Mouse (Mus musculus) cerebellum, adult (tissue): ENCODE measurements around the gene Cwc27.

Experiments used
- ATAC-seq: cut with Nextera tagmentation; 2 replicates; pipeline ENCODE4 v1.9.2; 2017; ENCODE audit warnings: mild to moderate bottlenecking, moderate library complexity, mixed read lengths; ENCODE audit not compliant: insufficient number of reproducible peaks, low FRiP score, low TSS enrichment

Gene Cwc27

DNA sequence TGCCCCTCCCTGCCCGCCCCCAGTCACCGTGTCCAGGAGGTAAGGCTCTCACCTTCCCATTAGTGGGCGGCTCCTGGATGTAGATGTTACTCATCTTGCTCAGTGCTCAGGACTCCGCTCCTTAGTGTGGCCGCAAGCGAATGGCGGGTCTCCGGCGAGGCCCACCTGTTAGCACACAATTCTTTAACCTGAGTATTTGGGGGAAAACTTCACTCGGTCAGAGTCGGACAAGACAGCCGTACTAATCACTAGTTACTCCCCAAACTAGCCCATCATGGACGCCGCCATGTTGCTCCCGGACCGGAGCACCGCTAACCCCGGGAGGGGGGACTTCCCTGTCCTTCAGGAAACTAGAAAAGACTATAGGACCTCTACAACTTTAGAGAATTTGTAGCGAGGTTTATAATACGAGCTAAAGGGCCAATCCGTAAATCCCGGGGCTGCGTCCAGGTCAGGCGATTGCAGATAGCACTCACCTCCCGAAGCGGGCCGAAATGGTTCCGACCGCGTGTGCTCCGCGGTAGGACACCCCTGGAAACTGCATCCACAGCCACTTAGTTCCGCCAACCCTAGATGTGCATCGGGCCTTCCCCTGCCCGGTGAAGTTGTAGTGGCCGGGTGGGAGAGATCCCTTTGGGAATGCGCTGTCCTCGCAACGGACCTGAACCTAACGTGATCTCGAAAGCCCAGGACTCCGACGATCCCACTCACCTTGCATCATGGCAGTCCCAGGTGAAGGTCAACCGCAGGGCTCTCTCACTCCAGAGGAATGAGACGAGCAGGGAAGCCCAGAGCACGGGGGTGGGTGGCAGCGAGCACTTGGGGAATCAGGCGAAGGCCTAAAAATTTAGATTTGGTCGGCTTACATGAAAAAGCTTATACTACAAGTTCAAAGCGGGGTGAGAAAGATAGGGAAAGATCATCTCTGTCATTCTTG, at the start of gene Cwc27:
Cwc27 (minus strand) TSS at position 508 of the 937 bp plus-strand sequence.
- peak; percentile 93 for ATAC-seq

DNA sequence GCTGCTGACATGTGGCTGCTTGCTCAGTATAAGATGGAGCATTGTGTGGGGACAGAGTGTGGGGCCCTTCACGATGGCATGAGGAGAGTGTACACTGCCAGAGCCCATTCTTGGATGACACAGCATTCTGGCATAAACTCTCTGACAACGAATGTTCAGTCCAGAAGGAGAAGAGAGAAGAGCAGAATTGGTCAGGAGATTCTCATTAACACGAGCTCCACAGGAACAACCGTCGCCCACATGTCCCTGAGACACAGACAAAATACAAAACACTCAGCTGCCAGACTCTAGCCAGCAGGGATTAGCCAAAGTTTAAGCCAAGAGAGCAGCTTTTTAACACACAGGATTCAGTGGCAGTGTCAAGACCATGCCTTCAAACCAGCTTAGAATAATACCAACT, 49.8 kb upstream of the Cwc27 start:
- ATAC-seq = no peak

DNA sequence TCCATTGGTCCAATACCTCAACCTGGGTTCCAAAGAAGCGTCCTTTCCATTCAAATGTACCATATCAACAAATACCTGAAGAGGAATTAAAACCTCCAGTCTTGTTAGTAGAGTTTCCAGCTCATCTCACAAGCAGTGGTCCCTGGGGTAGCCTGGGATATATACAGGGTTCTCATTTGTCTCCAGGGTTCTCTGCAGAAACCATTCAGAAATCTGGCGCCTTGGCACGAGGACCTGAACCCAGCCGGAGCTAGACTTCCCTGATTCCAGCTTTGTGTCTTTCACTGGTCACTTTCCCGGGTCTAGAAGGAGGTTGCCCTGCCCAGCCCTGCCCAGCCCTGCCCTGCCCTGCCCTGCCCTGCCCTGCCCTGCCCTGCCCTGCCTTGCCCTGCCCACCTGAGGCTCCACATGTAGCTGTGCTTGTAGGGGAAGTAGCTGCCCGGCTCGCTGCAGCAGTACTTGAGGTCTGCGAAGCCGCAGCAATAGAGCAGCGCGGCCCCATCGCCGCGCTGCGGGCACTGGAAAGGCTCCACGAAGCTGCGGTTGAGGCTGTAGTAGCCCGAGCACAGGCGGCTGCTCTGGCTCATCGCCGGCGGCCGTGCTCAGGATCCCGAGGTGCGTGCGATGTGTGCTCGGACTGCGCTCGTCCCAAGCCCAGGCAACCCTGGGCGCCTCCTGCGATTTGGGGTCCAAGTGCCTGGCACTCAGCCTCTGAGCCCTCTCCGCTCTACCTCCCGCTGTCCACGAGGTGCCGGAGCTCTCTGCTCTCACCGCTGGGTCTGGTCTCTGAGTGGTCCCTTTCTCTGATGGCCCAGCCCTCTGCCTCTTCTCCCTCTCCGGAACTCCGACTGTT, 46.4 kb upstream of the Cwc27 start, which contains the start of gene Shisal2b:
Shisal2b (minus strand) TSS at position 767 of the 853 bp plus-strand sequence.
- ATAC-seq = peak; percentile 79

DNA sequence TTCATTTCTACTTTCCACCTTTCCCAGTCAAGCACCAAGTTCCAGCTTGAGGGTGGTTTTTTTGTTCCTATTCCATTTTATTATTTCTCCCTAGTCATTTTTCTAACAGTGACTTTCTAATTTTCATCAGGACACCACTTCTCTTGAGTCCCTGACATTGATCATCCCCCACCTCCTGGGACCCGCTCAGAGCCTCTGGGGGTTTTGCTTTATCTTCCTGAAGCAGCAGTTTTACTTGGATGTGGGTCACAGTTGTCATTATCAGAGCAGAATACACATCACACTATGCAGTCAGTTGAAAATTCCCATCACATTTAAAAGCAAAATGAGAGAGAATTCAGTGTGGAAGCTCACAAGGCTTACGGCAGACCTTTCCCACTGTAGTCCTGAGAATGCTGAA, 36.7 kb upstream of the Cwc27 start:
- no peak for ATAC-seq

DNA sequence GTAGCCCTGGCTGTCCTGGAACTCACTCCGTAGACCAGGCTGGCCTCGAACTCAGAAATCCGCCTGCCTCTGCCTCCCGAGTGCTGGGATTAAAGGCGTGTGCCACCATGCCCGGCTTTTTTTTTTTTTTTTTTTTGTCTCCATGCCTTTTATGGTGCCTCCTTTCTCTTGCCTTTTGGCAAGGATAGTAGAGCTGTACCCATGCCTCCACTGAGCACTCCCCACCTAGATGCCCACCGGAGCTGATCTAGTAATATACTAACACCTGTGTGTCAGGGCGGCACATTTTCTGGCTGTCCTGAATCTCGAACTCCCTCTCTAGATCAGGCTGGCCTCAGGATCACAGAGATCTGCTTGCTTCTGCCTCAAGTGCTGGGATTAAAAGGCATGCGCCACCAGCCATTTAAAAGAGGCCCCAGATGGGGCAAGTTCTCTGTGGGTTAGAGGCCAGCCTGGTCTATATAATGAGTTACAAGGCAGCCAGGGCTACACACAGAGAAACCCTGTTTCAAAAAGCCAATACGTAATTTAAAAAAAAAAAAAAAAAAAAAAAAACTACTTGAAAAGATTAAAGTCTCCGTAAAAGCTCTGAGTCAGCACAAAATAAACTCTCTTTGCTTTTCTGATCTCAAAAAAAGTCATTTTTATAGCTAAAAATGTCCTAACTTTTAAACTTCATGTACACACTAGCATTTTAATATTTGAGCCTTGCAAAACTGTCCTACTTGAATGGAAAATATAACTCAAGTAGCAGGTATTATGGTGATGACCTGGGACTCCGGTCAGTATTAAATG, 26.6 kb upstream of the Cwc27 start:
- no peak for ATAC-seq

DNA sequence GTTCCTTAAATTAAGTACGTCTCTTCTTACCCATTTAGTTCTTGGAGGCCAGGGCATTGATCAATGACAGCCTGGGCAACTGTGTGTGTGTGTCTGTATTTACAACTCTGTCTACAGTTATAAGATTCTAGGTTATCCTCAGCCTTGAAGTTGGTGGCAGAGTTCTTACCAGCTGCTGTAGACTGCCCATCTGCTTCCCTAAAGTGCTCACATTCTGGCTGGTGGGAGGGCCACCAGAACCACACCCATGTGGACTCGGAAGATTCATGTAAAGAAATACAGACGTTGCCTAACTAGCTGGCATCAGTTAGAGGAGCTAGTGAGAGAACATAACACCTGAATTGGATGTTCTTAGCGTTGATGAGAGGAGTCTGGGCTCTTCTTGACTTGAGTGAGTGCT, 25.0 kb upstream of the Cwc27 start:
- no peak for ATAC-seq

DNA sequence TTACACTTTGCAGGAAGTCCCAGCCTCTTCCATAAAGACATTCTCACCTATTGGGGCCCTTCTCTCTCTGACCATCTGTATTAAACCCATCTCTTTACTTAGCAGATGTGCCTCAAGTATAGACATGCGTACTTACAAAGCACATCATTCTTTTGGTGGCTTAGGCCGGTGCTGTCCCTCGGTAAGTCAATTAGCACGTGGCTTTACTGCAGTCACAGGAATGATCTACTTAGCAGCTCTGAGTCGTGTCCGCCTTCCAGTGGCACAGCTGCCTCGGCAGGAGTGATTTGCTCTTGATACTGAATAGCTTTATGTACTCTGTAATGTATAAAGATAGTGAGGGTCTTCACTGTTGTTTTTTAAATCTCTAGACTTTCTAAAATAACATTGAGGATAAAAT, 20.7 kb upstream of the Cwc27 start:
- no peak for ATAC-seq

DNA sequence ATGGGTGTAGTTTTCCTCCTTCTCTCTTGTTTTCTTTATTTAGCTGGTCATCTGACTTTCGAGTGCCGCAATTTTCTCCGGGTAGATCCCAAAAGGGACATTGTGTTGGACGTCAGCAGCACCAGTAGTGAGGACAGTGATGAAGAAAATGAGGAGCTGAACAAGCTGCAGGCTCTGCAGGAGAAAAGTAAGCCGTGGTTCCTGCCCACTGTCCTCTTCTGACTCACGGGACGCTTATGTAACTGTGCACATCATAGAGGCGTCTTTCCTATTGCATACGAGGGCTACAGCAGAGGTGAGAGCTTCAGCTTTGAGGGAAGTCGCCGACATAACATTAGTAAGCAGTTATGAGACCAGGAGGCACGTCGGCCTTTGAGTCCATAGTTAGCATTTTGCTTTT, 15.9 kb upstream of the Cwc27 start:
- no peak for ATAC-seq

DNA sequence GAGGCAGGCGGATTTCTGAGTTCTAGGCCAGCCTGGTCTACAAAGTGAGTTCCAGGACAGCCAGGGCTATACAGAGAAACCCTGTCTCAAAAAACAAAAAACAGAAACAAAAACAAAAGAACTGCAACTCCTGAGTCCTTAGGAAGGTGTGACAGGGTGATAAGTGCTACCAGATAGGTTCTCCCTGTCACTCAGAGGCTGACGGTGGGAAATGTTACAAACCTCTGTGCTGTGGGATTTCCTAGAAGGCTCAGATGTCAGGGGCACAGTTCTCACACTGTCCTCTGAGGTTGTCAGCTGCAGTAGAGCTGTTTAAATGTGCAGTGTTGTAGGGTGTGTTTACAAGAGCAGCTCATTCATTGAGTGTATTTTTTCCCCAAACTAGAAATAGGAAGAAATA, 8.5 kb upstream of the Cwc27 start:
- ATAC-seq = no peak

DNA sequence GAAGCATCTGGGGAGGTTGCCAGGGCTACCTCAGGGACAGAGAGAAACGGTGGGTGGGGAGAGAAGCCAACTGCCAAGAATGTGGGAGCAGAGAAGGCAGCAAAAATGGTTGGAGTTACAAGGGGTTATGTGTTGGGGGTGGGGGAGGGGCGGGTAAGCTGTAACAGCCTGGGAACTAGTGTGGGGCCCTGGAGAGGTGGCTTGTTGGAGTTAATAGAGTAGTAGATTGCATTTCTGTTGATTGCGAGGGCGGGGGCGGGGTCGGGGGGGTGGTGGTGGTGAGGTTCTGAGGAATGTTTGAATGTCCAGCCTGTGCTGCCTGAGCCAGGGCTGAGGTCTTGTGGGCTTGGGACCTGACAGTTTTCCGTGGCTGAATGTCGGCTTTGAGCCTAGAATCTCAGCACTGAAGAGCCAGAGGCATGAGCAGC, 5.5 kb upstream of the Cwc27 start:
- no peak for ATAC-seq

DNA sequence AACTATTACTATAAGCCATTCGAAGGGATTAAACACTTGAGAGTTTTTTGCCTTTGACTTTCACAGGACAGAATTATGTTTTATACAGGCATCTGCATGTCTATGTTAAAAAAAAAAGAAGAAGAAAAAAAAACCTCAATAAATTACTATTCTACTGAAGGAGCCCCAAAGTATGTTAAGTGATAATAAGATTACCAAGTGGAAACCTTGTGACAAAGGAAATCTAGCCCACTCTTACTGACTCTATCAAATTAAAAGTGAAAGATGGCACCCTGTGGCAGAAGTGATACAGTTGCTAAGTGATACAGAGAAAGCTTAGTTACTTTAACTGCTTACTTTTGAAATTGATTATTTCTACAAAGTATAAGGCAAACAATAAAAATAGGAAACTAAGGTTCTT, 5.0 kb upstream of the Cwc27 start:
- no peak for ATAC-seq

DNA sequence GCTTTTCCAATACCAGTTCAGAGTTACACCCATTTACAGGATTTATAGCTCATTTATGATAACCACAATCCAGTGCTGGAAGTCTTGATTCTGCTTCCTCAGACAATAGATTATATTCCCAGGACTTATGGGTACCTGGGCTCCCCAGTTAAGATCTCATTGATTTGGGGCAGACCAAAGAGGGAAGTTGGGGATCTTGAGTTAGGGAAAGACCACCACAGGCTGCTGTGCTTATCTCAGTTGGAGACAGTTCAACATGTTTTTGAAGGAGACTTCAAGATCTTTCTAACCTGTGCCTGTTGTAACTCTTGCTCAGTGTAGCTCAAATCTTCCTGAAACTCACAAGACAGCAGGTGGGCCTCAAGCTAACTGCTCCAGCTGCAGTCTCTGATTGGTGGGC, 4.2 kb upstream of the Cwc27 start:
- no peak for ATAC-seq

DNA sequence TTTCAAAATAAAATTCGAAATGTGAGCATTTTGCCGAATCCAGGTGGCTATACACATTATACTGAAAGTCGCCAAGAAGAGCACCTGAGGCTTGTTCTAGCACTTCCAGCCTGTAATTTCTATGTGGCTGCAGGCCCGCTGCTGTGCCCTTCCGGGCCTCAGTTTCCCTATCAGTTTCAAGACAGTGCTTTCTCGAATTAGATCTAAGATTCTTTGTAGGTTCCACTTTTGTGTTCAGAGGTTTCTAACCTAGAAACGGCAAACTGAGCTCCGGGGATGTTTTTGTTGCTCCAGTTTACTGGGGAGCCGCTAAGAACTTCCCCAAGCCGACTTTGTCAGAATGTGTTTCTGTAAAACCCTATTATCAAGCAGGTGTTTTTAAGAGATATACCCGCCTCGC, 754 bp upstream of the Cwc27 start:
- no peak for ATAC-seq

DNA sequence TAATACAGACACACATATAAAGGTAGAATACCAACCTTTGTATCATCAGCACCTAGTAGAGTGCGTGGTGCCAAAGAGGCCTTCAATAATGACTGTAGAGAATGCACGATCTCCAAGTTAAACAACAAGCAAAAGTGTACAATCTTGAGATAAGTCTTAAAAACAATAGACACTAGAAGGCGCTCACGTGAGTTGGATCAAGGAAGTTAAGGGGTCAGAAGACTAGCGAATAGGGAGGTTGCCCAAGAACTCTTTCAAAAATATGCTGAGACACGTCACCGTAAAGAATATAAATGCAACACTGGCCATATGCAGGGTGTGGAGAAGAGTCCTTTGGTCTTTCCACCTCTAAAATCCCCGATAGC, 690 bp downstream of the Cwc27 start:
- ATAC-seq = no peak

DNA sequence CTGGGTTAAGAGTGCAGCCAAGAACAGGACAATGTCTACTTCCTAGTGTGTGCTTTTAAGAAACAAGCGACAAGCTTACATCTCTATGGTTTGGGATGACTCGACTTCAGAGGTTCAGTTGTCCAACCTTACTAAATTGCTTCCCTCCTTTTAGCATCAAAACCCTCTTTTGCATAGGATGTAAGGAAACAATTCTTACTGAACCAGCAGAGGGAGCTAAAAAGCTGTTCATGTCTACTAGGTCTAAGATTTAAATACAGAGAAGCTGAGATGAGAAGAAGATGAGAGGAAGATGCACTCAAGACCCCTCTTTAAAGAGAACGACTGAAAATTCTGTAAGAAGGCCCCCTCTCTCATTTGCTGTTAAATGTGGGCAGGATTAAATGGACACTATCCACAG, 11.3 kb downstream of the Cwc27 start:
- no peak for ATAC-seq

DNA sequence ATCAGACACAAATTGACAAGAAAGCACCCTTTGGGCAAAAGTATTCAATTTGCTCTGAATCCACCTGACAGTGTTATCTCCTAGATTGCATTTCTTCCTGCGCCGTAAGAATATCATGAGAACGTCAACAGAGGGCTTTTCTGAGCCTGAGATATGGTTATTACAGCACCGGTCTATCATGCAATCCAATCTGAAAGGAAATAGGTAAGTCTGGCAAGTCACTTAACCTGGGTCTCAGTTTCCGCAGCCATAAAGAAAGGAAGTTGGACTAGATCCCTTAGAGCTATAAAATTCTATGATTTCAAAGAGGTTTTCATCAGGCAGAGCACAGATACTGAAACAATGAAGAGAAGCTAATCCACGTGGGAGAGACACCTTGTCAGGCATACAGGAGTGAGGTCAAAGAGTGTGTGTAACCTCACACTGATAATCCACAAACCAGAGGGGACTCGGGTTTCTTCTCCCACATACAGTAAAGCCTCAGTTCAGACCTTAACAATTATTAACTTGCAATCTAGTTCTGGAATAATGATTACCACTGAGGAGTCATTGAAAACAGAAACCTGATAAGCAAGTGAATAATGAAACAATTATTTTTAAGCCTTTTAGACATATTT, 17.3 kb downstream of the Cwc27 start:
- ATAC-seq = no peak

DNA sequence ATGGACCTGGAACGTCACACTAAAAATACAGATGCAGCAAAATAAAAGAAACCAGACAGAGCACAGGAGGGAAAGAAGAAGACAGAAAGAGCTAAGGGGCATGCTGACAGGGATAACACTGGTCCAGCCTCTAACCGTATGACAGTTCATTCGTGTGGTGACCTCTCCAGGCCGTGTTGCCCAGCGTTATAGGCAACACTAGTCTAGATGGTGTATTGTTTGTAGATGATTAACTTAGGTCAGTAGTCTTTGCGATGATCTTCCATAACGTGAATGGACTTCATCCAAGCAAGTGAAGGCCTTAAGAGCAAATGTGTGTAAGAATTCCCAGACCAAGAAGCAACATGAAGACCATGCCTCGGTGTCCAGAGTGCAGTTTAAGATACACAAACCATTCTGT, 17.9 kb downstream of the Cwc27 start:
- ATAC-seq = no peak

DNA sequence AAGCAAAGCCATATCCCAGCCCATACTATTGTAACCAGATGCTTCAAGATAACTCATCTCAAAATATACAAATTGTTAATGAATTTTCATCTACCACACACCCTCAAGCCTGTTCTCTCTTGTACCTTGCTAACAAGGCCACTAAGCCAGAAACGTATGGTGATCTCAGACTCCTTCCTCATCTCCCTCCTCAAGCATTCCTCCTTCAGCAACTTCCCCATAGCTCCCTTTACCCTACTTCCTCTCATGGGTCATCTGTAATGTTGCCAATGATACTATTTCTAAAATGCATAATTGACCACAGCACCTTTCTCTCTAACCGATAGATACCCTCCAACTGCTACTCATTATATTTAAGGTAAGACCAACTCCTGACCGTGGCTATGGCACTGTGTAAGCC, 22.5 kb downstream of the Cwc27 start:
- ATAC-seq = no peak

DNA sequence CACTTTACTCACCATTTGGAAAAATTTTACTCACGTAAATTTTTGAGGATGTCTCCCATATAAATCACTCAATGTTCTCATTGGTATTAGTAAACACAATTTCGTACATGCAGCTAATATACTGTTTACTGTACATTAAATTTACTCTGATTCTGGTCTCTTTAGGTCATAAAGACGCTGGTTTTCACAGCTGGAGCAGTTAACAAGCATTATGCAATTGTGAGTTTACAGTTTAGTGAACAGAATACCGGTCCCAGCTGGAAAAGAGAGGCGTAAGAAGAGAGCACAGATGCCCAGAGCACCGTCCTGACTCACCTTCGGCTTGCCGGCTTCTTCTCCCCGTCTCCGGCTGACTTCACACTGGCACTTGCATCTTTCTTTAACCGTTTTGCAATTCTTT, 24.8 kb downstream of the Cwc27 start, which contains the start of gene Srek1ip1:
Srek1ip1 (plus strand) TSS at position 301 of the 400 bp plus-strand sequence.
- ATAC-seq = no peak

DNA sequence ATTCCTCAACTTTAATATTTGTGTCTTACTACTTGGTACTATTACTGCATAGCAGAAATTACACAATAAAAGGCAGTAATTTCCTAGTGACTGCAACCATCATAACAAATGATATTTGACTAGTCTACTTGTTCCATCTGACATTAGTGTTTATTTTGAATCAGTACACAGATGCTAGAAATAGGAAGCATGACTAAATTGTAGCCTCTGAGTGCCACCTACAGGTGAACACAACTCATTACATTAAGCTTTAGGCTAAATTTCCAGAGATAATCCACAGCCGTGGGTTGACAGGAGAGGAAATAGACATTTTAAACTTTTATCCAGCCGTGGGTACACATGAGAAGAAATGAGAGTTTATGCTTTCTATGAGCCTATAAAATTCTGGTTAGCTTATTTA, 27.3 kb downstream of the Cwc27 start:
- peak; percentile 79 for ATAC-seq
